Mouse (Mus musculus): ENCODE data around the gene Dnah2. TPM values are rescaled to one million over a fixed set of nuclear protein-coding genes. Genes with fewer than 3 reads are reported as not detected.
A peak's percentile ranks its signal among the peaks of the same experiment; 100 is the strongest.
"Not testable (repeated sequence)": the region's sequence is repeated elsewhere in the genome, so short reads cannot be mapped to it uniquely, and the experiment has no call there.

The Dnah2 gene
- total RNA-seq, 1 experiment from 2014 or later = 0.76 TPM

DNA sequence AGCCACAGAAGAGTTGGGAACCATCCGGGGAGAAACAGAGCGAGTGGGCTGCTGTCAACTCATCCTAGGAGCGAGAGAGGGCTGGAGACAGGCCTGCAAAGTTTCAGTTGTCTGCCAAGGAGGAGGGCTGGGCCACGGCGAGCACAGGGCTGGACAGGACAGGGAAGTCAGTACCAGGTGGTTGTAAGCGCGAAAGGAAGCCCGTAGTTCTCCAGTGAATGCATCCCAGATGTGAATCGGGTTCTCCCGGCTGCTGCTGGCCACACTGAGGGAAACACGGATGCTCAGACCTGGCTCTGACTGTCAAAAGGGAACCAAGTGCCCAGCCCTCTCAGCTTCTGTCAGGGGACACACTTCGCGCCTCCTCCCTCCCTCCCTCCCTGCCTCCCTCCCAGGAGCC is 14.5 kb upstream of the Dnah2 start:
- no peak for DNase-seq

DNA sequence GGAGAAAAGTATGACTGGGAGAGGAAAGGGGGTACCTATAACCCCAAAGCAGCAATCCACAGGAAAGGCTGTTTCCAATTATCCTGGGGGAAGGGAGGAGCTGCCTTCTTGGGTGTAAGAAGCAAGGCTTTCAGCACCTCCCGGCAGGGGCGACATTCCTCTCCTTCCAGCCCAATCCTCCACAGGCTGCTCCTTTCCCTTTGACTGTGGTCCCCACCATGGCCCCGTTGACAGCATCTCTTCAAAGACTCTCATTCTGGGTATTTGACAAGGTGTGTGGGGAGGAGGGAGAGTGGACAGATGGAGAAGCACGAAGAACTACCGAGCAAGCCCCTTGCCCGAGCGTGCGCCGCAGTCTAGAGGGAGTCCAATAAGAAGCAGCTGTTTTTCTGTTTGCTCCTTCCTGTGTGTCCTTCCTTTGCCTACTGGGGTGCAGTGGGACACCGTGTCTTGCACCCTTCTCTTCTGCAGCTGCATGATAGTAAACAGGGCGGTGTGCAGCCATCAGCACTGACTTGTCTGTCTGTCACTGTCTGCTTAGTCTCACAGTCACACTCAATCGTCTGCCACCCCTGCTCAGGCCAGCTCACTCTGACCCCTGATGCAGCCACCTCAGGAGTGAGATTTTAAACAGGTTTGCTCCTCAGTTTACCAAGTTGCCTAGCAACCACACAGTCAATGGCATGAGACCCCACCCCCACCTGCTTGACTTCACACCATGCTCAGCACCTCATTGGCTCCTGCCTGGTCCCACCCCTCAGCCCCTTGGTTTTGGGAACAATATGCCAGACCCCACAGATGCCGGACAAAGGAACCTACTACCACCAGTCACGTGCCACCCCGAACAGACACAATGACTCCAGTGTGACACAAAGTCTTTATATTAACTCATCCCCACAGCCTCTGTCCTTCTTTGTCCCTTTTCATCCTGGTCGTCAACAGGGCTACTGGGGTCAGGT is 12.3 kb upstream of the Dnah2 start:
- DNase-seq = no peak

DNA sequence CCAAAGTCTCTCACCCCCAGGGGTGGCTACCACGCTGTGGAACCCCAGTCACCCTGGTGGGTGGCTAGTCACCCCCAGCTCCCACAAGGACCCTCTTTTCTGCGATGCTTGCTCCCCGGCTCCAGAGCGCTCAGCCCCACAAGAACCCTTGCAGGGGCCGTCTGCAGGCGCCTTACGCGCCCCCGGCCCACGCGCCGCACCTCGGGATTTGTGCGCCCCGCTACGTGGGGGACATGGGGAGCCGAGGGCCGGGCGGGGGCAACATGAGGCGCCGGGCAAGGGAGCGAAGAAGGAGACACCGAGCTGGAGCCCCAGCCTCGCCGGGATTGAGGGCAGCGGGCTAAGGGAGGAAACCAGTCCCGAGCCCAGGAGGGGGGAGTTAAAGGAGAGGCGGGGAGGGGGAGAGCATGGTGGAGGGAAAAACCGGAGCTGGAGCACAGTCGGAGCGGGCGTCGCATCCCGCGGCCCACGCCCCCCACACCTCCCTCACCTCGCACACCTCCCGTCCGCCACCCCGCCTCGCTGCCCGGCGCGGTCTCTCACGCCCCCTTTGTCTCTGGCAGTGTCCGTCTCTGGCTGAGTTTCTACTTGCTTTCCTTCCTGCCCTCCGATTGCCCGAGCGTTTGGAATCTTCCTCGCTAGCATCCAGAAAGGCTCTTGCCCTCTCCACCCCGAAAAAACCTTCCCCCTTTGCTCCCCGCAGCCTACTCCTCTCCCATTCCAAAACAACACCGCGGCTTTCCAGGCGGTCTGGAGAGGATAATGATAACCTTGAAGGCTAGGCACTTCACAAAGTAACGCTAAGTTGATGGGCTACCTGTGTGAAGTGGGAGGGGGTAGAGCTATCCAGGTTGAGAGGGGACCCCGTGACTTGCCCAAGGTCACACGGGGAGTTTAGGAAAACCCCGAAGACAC is 11.2 kb upstream of the Dnah2 start, which contains the start of gene Efnb3:
TSS of gene Efnb3 (minus strand) at position 355 of the 915 bp plus-strand sequence.
- DNase-seq = no peak

DNA sequence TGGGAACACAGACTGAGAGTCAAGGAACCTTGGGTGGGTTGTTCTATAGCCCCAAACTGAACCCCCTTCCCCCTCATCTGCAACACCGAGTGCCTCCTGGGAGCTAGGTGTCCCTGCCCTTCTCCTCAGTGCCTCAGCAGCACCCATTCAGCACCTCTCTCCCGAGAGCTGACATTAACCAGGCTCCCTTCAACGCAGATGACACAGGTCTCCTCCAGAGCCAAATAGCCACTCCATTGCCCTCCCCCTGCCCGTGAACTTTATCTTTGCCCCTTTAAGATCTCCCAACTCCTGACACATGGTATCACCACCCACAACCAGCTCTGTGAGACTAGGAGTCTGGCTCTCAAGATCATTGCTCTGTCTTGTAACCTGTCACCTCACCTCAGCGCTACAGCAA is 10.3 kb upstream of the Dnah2 start:
- DNase-seq = no peak

DNA sequence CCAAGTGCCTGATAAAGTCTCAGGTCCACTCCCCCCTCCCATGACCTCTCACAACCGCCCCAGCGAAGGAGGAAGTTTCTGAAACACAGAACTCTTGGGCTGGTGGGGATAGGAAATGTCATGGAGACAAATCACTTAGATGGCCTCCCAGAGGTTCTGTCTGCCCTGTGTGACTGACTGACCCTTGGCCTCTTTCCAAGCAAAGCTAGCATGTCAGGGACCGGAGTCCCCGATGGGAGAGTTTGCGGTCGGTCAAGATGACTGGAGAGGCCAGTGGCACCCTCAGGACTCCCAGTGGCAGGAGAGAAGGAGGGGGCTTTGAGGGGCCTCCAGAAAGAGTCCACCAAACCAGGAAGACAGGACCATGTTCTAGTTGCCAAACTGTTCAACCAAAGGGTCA is 9.8 kb upstream of the Dnah2 start:
- no peak for DNase-seq

DNA sequence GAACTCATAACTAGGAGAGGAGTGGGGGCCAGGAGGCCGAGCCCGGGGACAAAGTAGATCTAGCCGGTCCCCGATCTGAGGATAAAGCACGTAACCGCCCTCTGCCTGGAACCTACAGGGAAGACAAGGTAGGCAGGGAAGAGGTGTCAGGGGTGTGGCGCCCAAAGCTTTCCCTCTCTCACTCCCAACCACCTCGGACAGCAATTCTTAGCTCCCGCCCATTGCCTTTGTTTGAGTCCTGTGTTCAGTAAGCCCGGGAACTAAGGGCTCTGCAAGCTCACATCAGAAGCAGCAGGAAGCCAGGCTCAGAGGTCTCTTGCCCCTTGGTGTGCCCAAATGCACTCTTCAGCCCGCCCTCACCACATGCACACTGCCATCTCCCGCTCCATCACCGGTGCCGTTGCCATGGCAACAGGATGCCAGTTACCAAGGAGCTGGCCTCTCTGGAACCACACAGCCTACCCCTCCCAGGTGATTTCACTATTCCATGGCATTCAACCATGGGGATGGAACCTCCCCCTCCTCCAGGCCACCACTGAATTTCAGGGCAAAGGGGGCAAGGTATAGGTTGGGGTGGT is 8.6 kb upstream of the Dnah2 start:
- no peak for DNase-seq

DNA sequence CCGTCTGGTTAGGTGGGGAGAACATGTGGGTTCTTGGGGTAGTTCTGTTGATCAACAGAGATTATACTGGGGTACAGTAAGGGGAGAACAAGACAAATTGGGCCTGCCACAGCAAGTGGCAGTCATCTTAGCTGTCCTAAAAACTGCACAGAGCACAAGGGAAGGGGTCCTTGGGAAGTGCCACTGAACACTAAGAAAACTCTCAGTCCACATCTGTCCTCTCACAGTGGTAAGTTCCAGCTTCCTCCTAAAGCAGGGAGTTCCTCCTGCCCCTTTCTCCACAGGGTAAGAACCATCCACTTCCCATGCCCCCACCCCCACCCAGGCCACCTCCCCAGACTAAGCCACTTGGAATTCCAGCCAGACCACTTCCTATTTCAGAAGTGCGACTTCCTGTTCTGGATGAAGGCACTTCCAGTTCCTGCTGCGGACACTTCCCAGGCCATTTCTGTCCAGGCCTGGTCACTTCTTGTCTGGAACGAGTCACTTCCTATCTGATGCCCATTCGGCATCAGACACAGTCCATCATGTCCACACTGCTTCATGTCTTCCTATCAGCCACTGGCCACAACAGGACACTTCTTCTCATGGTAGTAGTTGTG is 5.7 kb upstream of the Dnah2 start:
- DNase-seq = no peak

DNA sequence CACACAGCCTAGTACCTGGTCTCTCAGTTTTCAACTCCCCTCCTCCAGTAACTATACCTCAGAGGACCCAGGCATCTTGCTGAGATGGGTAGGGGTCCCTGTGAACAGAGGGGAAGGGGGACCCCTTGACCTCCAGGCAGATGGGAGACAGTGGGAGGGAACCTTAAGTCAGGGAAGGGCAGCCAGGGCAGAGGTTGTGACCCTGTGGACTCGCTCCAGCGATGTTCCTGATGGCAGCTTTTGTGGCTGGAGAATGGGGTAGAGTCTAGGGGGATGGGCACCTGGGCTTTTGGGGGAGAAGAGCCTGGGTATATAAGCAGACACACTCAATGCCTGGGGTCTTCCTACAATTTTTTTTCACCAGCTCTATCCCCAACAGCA is 4.4 kb upstream of the Dnah2 start:
- no peak for DNase-seq

DNA sequence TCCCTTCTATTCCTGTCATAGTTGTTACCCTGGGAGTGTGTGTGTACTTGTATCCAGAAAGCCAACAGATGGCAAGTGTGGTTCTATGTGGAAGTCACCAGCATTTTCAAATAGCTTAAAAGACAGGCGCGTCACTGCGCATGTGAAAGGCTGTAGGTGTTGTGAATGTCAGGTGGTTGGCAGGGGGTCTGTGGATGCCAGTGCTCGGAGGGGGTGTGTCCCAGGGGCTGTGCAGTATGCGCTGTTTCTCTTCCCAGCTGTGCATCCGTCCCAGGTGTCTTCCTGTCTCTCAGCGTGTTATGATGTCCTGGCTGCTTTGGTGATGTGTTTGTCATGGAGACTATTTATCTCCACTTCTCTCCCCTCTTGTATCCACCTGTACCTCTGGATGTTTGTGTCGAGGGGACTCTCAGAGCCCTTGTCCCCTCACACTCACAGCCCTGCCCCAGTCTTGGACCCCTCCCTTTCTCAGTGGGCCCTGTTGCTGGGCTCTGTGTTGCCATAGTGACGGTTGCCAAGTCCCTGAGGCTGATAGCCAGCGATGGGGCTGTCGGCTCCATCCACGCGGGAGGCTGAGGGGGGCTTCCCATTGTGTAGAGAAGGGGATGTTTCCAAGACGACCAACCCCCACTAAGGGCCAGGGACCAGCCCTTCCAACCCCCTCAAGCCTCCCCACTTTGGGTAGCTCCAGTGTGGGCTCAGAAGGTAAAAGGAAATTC is 3.9 kb upstream of the Dnah2 start:
- no peak for DNase-seq

DNA sequence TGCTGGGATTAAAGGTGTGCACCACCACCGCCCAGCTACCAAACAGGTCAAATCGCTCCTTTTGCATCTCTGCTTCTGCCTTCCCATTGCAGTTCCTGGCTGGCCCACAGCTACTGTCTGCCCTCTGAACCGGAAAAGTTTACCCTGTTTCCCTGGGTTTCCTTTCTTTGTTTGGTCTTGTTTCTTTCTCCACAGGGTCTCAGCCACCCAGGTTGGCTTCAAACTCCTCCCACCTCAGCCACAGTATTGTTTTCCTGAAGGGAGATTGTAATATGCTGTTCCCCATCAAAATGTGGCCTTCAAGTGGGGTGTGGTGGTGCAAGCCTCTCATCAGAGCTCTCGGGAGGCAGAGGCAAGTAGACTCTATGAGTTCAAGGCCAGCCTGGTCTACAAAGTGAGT is 2.4 kb upstream of the Dnah2 start:
- DNase-seq = no peak

DNA sequence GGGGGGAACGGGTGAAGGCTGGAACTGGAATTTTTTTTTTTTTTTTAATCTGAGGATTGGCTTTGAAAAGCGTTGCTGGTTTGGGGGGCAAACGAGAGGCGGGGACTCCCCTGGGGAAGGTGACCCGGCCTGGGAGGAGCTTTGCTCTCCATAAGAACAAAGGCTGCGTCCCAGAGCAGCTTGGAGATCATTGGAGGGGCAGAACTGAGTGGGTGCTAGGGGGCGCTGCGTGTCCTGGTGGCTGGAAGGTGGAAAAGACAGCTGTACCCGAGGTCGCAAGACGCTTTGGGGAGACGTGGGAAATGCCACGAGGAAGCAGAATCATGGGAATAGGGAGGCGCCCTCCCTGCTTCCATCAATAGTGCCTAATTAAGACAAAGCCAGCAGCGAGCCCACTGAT is 1.8 kb downstream of the Dnah2 start:
- DNase-seq = peak; percentile 57

DNA sequence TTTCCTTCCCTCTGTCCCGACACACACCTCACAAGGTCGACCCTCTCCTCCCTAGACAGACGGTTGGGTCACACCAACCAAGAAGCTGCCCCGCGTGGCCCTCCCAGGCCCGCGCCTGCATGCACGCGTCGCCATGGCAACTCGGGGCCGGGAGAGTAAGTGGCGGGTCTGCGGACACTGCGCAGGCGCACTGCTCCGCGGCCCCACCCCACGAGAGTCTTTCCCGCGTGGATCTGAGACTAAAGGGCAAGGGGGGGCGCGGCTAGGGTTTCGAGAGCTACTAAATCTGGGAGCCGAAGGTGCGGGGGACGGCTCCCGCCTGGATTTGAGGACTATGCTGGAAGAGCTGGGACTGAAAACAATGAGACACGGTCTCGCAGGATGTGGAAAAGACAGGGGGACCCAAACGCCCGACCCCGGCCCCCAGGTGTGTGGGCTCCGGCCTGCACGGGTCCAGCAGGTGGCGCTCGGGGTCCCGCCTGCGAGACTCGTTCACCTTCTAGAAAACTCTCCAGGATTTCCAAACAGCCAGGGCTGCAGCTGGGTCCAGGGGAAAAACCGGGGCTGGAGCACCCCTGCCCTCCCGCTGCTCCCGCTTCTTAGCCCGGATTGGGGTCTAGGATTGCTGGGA is 2.4 kb downstream of the Dnah2 start:
- peak; percentile 85 for DNase-seq

DNA sequence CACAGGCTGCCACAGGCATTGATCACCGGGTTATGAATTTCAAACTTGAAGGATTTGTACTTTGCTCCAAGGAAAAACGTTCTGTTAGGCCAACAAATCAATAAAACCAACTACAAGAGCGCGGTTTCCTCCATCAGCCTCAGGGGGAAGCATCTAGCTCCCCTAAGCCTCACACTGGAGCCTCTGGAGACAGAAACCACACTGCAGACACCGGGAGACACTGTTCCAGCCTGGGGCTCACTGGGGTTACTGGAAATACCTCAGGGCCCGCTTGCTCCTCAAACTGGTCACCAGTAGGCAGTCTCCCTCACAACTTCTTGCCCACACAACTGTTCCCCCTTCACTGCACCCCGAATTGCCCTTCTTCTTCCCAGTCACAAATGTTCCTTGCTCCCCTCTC is 3.0 kb downstream of the Dnah2 start:
- DNase-seq = no peak

DNA sequence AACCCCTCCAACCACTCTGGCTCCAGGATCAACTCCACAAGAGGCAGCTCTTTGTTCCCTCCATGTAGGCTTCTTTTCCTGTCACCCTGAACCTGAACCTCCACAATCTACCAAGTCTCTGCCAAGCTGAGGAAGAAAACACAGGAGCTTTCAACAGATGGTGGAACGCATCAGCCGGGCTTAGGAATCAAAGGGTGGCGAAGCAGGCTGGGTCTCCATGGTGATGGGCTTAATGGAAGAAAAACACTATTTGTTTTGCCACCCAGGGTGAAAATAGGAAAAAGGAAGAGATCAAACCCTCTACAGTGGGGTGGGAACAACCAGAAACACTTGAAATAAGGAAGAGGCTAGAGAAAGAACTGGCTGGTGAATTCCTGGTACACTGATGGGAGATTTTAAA is 5.3 kb downstream of the Dnah2 start:
- no peak for DNase-seq

DNA sequence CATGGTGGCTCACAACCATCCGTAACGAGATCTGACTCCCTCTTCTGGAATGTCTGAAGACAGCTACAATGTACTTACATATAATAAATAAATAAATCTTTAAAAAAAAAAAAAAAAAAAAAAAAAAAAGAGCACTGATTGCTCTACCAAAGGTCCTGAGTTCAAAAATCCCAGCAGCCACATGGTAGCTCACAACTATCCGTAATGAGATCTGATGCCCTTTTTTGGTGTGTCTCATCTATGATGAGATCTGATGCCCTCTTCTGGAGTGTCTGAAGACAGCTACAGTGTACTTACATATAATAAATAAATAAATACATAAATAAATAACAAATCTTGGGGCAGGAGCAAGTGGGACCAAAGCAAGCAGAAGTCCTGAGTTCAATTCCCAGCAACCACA is 7.2 kb downstream of the Dnah2 start:
- not testable (repeated sequence) for DNase-seq

DNA sequence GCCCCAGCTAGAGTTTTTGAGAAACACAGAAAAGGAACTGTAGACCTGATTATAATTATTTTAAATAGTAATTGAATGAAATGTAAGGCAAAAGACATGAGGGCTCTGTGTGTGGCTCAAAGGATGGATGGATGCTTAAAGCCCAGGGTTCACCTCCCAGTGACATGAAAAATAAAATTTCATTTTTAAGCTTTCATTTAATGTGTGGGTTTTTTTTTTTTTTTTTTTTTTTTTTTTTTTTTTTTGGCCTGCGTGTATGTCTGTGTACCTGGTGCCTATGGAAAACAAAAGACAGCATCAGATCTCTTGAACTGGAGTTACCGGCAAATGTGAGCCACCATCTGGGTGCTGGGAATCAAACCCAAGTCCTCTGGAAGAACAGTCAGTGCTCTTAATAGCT is 8.2 kb downstream of the Dnah2 start:
- no peak for DNase-seq

DNA sequence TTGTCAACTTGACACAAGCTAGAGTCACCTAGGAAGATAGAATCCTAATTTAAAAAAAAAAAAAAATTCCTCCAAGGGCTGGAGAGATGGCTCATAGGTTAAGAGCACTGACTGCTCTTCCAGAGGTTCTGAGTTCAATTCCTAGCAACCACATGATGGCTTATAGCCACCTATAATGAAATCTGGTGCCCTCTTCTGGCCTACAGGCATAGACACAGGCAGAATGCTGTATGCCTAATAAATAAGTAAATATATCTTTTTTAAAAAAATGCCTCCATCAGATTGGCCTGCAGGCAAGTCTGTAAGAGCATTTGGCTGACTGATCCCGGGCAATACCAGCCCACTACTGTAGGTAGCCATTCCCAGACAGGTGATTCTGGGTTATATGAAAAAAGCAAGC is 13.9 kb downstream of the Dnah2 start:
- no peak for DNase-seq

DNA sequence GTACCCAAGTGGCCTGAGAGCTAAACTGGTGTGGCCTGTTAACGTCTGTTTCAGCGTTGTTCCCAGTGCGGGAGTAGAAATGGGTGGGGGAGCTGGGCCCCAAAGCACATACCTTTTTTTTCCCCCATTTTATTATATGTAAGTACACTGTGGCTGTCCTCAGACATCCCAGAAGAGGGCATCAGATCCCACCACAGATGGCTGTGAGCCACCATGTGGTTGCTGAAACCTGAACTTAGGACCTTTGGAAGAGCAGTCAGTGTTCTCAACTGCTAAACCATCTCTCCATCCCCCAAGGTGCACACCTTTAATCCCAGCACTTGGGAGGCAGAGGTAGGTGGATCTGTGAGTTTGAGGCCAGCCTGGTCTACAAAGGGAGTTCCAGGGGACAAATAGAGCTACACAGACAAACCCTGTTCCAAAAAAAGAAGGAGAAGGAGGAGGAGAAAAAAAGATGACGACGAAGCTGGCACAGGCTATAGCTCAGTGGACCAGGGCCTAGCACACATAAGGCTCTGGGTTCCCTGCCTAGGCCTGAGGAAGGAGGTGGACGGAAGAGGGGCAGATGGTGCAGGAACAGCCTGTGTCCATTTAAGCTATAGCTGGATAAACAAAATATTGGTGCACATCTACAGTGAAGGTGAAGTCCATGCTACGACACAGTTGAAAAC is 16.3 kb downstream of the Dnah2 start:
- DNase-seq = no peak

DNA sequence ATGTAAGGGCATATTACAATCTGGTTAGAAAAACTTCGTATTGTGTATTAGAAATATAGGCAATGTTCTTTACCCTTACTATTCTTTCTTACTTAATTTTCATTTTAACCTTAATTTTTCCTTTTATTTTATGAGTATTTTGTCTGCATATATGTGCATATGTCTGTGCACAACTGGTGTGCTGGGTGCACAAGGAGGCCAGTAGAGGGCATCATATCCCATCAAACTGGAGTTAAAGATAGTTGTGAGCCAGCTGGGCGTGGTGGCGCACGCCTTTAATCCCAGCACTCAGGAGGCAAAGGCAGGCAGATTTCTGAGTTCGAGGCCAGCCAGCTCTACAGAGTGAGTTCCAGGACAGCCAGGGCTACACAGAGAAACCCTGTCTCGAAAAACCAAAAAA is 18.2 kb downstream of the Dnah2 start:
- not testable (repeated sequence) for DNase-seq

DNA sequence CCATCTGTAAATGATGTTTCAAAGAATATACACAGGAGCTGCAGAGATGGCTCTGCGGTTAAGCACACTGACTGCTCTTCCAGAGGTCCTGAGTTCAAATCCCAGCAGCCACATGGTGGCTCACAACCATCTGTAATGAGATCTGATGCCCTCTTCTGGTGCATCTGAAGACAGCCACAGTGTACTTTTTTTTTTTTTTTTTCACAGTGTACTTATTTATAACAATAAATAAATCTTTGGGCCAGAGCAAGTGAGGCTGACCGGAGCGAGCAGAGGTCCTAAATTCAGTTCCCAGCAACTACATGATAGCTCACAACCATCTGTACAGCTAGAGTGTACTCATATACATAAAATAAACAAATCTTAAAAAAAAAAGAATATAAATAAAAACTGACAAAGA is 18.6 kb downstream of the Dnah2 start:
- not testable (repeated sequence) for DNase-seq

DNA sequence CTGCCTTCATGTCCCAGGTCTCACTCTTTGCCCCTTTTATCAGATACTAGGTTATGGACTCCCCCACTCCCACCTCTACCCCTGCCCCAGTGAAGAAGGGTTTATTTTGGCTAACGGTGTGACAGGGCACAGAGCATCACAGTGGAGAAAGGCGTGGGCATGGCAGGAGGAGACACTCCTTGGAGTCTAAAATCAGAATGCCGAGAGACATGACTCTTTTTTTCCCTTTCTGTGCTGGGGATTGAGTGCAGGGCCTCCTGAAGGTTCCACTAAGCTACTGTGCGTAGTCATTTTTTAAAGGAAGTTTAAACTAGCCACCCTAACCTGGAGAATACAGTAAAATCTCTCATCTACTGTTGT is 20.9 kb downstream of the Dnah2 start:
- DNase-seq = no peak

All from adrenal gland, postnatal 25 days (tissue).